Mouse (Mus musculus): ENCODE measurements around the gene Tmem175.
"Not testable (repeated sequence)": the region's sequence is repeated elsewhere in the genome, so short reads cannot be mapped to it uniquely, and the experiment has no call there.

The Tmem175 gene

GRCm38 (mm10) chr5:108629634-108630483 lies at the start of gene Tmem175, which contains the start of gene Gak:
Gene Tmem175, plus strand, starts transcription at chr5:108629770.
Gene Gak, minus strand, starts transcription at chr5:108629755.
- DNase-seq (ENCODE audit: low read depth) = peak; percentile 96

- DNase-seq (ENCODE audit: low read depth) = no peak
Measured at GRCm38 (mm10) chr5:108581361-108581891, 48.1 kb upstream of the Tmem175 start.

DNA sequence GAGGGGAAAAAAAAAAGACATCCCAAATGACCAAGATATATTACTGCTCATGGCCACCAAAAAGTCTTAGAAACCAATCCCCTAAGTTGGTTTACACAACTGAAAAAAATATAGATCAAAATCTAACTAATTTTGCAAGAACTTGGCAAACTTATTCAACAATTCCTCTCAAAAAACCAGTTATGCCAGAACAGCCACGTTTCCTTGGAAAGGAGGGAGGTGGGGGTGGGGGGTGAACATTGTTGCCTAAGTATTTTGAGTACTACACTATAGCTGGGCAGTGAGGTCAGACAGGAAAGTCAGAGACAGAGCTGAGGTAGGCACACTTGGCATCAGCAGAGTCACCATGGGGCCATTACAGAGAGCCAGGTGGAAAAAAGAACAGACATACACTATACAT lies 29.6 kb upstream of the Tmem175 start:
- no peak for DNase-seq (ENCODE audit: low read depth)

- DNase-seq (ENCODE audit: low read depth) = no peak
Measured at GRCm38 (mm10) chr5:108602537-108602936, 27.0 kb upstream of the Tmem175 start.

GRCm38 (mm10) chr5:108610426-108610825 lies 19.1 kb upstream of the Tmem175 start:
- DNase-seq (ENCODE audit: low read depth) = no peak

DNA sequence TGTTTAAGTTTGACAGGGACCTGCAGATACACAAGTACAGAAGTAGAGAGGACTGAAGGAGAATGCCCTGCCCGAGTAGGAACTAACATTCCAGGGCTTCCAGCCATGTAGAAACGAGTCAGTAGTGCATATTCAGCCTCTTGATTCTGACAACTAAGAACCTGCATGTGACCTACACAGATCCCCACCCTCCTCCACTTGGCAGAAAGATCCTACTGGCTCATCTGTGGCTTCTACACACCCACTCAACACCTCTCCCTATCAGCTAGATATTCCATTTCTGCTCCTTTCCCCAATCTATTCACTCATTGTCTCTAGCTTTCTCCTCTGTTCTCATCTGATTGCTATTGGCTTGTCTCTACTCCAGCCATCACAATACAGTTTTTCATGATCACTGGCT lies 7.7 kb upstream of the Tmem175 start:
- DNase-seq (ENCODE audit: low read depth) = no peak

- no peak for DNase-seq (ENCODE audit: low read depth)
Measured at GRCm38 (mm10) chr5:108626050-108626660, 3.4 kb upstream of the Tmem175 start.

- peak; percentile 61 for DNase-seq (ENCODE audit: low read depth)
Measured at GRCm38 (mm10) chr5:108628891-108629633, 508 bp upstream of the Tmem175 start.

DNA sequence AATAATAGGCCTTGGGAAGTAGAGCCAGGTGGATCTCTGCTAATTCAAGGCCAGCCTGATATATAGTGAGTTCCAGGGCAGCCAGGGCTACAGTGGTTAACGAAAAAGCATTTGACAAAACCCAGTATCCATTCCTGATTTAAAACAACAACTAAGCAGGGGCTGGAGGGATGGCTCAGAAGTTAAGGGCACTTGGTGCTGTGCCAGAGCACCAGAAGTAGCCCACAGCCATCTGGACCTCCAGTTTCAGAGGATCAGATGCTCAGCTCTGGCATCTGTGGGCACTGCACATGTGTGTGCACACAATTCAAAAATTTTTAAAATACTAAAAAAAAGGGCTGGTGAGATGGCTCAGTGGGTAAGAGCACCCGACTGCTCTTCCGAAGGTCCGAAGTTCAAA lies 4.1 kb downstream of the Tmem175 start:
- no peak for DNase-seq (ENCODE audit: low read depth)

DNA sequence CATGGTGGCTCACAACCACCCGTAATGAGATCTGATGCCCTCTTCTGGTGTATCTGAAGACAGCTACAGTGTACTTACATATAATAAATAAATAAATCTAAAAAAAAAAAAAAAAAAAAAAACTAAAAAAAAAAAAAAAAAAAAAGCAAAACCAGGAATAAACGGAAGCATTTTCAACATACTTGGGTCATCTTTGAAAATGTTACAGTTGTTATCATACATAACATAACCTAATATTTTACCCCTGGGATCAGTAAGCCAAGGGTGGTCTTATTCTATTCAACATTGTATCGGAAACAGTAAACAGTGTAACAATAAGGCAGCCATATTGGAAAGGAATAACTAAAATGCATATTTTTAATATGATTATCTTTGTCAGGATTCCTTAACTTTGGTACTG lies 4.5 kb downstream of the Tmem175 start:
- DNase-seq (ENCODE audit: low read depth) = not testable (repeated sequence)

- no peak for DNase-seq (ENCODE audit: low read depth)
Measured at GRCm38 (mm10) chr5:108636172-108636571, 6.6 kb downstream of the Tmem175 start.

GRCm38 (mm10) chr5:108643674-108644073 lies 14.1 kb downstream of the Tmem175 start:
- DNase-seq (ENCODE audit: low read depth) = no peak

DNA sequence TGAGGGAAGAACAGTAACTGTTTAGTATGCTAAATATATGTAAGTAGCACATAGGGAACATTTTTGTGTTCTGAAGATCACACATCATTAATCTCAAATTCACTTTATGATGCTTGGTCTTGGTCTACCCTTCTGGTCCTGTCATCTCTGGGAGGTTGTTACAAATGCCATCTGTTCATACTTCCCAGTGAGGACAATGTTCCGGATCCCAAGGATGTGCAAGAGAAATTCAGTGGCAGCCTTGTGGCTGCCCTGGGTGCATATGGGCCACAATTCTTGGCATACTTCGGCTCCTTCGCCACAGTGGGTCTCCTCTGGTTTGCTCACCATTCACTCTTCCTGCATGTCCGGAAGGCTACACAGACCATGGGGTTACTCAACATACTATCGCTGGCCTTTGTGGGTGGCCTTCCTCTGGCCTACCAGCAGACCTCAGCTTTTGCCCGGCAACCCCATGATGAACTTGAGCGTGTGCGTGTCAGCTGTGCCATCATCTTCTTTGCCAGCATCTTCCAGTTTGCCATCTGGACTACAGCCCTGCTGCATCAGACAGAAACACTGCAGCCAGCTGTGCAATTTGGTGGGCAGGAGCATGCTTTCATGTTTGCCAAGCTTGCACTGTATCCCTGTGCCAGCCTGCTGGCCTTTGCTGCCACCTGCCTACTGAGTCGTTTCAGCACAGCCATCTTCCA lies 16.2 kb downstream of the Tmem175 start:
- DNase-seq (ENCODE audit: low read depth) = no peak

DNA sequence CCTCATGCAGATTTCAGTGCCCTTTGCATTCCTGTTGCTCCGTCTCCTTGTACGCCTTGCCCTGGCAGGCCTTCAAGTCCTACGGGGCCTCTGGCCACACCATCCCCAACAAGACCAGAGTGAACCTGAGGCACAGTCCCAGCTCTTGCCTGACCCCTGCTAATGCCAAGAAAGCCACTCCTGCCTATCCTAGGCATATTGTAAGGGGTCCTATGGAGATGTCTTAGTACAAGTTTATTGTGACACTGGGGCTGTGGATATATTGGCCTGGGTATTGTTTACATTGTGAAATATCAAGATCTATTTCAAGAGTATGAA lies 16.7 kb downstream of the Tmem175 start:
- DNase-seq (ENCODE audit: low read depth) = no peak

GRCm38 (mm10) chr5:108647311-108647710 lies 17.7 kb downstream of the Tmem175 start:
- DNase-seq (ENCODE audit: low read depth) = no peak

- DNase-seq (ENCODE audit: low read depth) = no peak
Measured at GRCm38 (mm10) chr5:108647820-108648465, 18.4 kb downstream of the Tmem175 start.

DNA sequence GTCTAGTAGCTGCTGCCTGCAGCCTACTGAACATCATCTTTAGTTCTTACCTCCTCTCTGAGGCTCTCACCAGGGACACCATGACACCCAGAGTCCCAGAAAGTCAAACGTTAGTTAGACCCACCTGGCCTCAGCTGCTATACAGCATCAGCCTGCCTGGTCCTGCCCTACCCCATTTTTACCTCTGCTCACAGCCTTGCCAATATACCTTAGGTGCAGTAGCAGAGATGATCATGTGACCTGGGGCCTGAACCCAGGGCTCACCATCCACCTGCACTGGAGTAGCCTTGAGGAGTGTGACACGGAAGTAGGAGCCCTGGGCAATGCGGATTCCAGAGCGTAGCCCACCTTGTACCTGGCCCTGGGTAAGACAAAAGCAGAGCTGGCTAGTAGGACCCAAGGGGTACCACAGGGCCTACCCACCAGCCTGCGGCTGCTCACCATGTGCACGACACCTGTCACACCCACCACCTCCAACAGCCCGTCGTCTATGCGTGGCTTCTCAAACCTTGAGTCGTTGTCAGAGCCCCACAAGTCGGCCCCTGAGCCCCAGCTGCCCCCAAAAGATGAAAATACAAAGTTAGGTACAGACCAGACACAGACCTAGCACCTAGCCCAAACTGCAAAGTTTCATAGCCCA lies 19.5 kb downstream of the Tmem175 start:
- no peak for DNase-seq (ENCODE audit: low read depth)

- no peak for DNase-seq (ENCODE audit: low read depth)
Measured at GRCm38 (mm10) chr5:108650341-108650740, 20.8 kb downstream of the Tmem175 start.

- DNase-seq (ENCODE audit: low read depth) = no peak
Measured at GRCm38 (mm10) chr5:108651136-108651720, 21.7 kb downstream of the Tmem175 start.

- peak; percentile 85 for DNase-seq (ENCODE audit: low read depth)
Measured at GRCm38 (mm10) chr5:108651823-108652222, 22.3 kb downstream of the Tmem175 start.

DNA sequence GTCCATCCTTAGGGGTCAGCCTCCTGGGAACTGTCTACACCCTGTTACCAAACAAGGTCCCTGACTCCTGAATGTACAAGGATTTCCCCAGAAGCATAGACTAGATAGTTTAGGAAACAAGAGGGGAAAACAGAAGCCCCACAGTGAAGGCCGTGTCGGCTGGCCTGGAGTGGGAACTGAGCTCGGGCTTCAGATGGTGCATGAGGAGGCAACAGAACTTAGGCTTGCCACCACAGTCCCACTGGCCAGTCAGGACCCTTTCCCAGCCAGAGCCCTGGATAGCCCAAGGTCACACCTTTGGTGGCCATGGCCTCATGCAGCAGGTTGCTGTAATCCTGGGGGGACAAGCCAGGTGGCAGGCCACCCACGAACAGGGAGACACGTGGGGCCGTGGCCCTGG lies 23.8 kb downstream of the Tmem175 start:
- no peak for DNase-seq (ENCODE audit: low read depth)
